Mouse (Mus musculus) thymus, postnatal 4 days (tissue): ENCODE results near the gene Phldb1.
"Not testable (repeated sequence)": the region's sequence is repeated elsewhere in the genome, so short reads cannot be mapped to it uniquely, and the experiment has no call there.

Experiments used
- DNase-seq: peaks from one replicate; pipeline ENCODE4 v3.0.0; 2021

Phldb1 gene

GRCm38 (mm10) chr9:44734524-44735494, at the start of gene Phldb1:
TSS of gene Phldb1 (minus strand) at chr9:44735198.
- DNase-seq, result peak; percentile 90

GRCm38 (mm10) chr9:44772750-44773651, 38.0 kb upstream of the Phldb1 start:
- DNase-seq, result peak; percentile 94

- DNase-seq, result no peak
Observed at GRCm38 (mm10) chr9:44772392-44772749, 37.4 kb upstream of the Phldb1 start.

GRCm38 (mm10) chr9:44771376-44771775, 36.4 kb upstream of the Phldb1 start:
- DNase-seq, result no peak

GRCm38 (mm10) chr9:44768029-44768394, 33.0 kb upstream of the Phldb1 start:
- DNase-seq, result not testable (repeated sequence)

- DNase-seq, result peak; percentile 85
Observed at GRCm38 (mm10) chr9:44767101-44768028, 32.4 kb upstream of the Phldb1 start, which contains the start of the genes Arcn1 and Ift46. TSS of gene Arcn1 (minus strand) at chr9:44767845. TSS of gene Ift46 (plus strand) at chr9:44767908.

GRCm38 (mm10) chr9:44760873-44761272, 25.9 kb upstream of the Phldb1 start:
- DNase-seq, result no peak

- DNase-seq, result no peak
Observed at GRCm38 (mm10) chr9:44748473-44748872, 13.5 kb upstream of the Phldb1 start.

GRCm38 (mm10) chr9:44747341-44747740, 12.3 kb upstream of the Phldb1 start:
- DNase-seq, result no peak

- DNase-seq, result no peak
Observed at GRCm38 (mm10) chr9:44746666-44747065, 11.7 kb upstream of the Phldb1 start.

GRCm38 (mm10) chr9:44745371-44745770, 10.4 kb upstream of the Phldb1 start:
- DNase-seq, result no peak

GRCm38 (mm10) chr9:44740663-44741192, 5.7 kb upstream of the Phldb1 start:
- DNase-seq, result peak; percentile 9

- no peak for DNase-seq
Observed at GRCm38 (mm10) chr9:44737240-44737949, 2.4 kb upstream of the Phldb1 start.

- no peak for DNase-seq
Observed at GRCm38 (mm10) chr9:44736301-44736700, 1.3 kb upstream of the Phldb1 start.

- DNase-seq, result no peak
Observed at GRCm38 (mm10) chr9:44735886-44736285, 888 bp upstream of the Phldb1 start.

GRCm38 (mm10) chr9:44733671-44734523, 1.1 kb downstream of the Phldb1 start:
- DNase-seq, result peak; percentile 53

- DNase-seq, result peak; percentile 7
Observed at GRCm38 (mm10) chr9:44732921-44733530, 2.0 kb downstream of the Phldb1 start.

- DNase-seq, result peak; percentile 7
Observed at GRCm38 (mm10) chr9:44732130-44732549, 2.9 kb downstream of the Phldb1 start.

GRCm38 (mm10) chr9:44727441-44727840, 7.6 kb downstream of the Phldb1 start:
- DNase-seq, result no peak
